Mouse (Mus musculus) bone marrow macrophage, adult 2 months (primary cell): ENCODE results near the gene Ing2. TPM values are rescaled to one million over a fixed set of nuclear protein-coding genes. Genes with fewer than 3 reads are reported as not detected.

Experiments
- H3K27ac ChIP-seq: 2 replicates; pipeline ENCODE4 v1.5.1; 2012; ENCODE audit warnings: low read depth, low read length; ENCODE audit not compliant: insufficient read depth
- H3K4me1 ChIP-seq: 2 replicates; pipeline ENCODE4 v1.6.1; 2012; ENCODE audit warnings: low read length; ENCODE audit not compliant: control insufficient read depth, insufficient read depth
- H3K4me3 ChIP-seq: 2 replicates; pipeline ENCODE4 v1.5.1; 2012; ENCODE audit warnings: mild to moderate bottlenecking, low read length, moderate library complexity; ENCODE audit not compliant: insufficient read depth
- CTCF ChIP-seq: IDR thresholded peaks from 2 replicates; pipeline ENCODE4 v1.5.1; 2012; ENCODE audit warnings: low read depth, mild to moderate bottlenecking, low read length, moderate library complexity
- POLR2A ChIP-seq: IDR thresholded peaks from 2 replicates; pipeline ENCODE4 v1.6.1; 2012; ENCODE audit warnings: mild to moderate bottlenecking, low read depth, low read length, borderline replicate concordance
- polyA plus RNA-seq: library from polyadenylated mRNA; stranded (reverse); fragments of >200 nt; gene quantifications from 2 replicates; pipeline ENCODE4 v1.2.4, GENCODE M21; 2012; ENCODE audit not compliant: missing spikeins, insufficient read depth, insufficient read length

The Ing2 gene
- 45.5 and 47.4 TPM in 2 replicates for polyA plus RNA-seq

DNA sequence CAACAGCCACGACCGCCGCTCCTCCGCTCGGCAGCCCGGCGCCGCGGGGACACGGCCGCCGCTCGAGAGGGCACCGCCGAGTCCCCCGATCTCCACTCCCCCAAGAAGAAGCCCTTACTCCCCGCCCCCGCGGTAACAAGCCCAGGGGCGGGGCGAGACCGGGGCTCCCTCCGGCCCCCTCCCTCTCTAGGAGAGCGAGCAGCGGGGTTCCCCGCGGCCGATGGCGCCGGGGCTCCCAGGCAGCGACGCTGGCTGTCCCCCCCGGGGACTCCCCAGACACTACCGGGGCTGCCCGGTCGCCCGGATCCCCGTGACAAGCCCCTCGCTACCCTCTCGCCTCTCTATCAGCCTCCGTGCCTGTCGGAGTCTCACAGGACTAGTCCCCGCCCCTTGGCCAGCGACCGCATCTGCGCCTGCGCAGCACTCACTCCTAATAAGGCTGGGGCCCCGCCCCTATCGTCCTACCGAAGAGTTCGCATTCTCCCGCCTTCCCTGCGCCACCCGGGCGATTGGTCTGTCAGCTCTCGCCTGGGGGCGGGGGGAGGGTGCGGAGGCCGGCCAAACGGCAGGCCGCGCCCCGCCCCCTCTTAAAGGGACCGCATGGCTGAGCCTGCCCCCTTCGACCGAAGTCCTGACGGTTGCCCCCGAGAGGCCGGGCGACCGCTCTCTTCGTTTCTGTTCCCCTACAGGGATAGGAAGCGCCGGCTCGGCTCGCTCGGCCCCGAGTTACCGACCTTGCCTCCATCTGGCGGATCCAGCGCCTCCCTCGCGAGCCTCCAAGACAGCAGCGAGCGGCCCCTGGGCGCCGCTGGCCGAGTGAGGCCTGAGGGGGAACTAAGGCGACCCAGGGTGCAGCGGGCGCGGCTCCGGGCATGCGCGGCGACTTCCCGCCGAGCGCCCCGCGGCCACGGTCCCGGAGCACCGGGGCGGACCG is at the start of gene Ing2:
Ing2 (minus strand) TSS at position 780 of the 934 bp plus-strand sequence.
- TF ChIP-seq POLR2A (peak; percentile 31; the same call in 1 of the 2 replicates), CTCF (no peak)
- Histone ChIP-seq H3K4me3 (peak within 1 kb of the TSS; percentile 86), H3K27ac (peak within 1 kb of the TSS; percentile 95), H3K4me1 (peaks cover 15% of the 10 kb centered on the region)

DNA sequence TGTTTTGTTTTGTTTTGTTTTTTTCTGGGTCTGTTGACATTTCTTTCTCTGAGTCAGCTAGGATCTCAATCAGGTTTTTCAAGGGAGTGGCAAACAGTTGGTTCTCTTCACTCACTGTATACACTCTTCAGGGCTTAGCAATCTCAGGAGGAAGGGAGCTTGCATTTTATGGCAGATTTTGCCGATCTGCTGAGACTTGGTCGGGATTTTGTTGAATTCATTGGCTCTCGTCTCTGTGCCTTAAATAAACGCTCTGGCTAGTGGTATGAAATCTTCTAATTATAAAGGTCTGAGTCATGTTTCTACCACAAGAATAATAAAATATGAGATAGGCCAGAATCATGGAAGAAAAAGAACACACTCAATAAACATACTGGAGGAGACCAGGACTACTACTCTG is 46.3 kb upstream of the Ing2 start:
- no peak for TF ChIP-seq POLR2A
- TF ChIP-seq CTCF = no peak
- no peak overlapping the region for H3K27ac ChIP-seq
- H3K4me1 ChIP-seq = no peaks in the 10 kb centered on the region
- no peak overlapping the region for H3K4me3 ChIP-seq

DNA sequence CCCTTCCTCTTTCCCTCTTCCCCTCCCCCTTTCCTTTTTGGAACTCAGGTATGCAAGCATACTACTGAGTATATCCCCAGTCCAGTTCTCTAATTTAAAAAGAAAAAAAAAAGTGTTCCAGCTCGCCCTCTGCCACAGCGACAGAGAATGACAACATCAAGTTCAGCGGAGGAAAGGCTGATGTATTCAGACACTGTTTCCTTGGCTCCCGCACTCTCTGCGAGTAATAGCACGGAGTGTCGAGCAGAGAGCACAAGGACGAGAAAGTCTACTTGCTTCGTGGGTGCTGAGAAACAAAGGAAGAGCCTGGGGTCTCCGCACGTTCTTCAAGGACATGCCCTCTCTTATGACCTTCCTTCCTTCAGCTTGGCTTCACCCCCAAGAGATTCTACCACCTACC is 43.3 kb upstream of the Ing2 start:
- H3K4me1 ChIP-seq = peaks cover 4% of the 10 kb centered on the region; the same call in 1 of the 2 replicates
- TF ChIP-seq POLR2A (no peak), CTCF (no peak)
- H3K4me3 ChIP-seq = no peak overlapping the region
- no peak overlapping the region for H3K27ac ChIP-seq

DNA sequence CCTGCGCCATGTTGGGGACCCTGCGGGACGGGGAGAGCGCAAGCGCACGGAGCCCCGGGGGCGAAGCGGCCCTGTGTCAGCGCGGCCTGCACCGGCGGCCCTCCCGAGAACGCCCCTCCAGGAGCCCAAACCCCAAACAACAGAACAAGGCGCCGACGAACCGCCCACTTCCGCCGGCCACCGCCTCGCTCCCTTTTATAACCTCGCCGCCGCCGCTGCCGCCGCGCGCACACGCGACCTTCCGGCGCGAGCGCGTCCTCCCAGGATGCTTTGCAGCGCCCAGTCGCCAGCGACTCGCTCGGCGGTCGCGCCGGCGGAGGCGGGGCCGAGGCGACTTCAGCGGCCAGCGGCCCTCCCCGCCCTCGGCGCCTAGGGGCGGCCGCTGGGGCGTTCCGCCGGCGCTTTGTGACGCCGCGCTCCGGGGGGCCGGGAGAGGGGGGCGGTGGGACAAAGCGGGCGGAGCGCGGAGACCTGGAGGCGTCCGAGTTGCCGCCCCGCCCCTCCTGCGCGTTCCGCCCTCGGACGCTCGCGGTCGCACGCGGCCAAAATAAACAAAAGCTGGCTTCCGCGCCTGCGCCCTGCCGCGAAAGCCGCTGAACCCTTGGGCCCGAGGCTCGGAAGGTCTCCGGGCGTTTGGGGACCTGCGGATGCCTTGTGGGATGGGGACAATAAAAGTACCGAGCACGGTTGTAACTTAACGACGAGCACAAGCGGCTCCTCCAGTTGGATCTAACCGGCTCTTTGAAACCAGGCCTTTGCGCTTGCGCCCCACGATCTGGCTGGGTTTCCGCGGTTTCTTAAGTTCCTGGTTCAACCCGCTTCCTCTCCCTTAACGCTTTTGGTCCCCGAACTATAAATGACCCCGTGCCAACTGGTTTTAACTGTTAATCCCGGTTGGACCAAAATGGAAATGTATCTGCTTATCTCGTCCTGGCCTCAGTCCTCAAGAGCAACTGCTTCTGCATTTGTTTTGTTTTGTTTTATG is 38.7 kb upstream of the Ing2 start, which contains the start of gene Cdkn2aip:
Cdkn2aip (minus strand) TSS at position 172 of the 985 bp plus-strand sequence.
- Histone ChIP-seq H3K4me3 (peak within 1 kb of the TSS; percentile 81), H3K4me1 (peaks cover 4% of the 10 kb centered on the region; the same call in 1 of the 2 replicates), H3K27ac (peak within 1 kb of the TSS; percentile 98)
- TF ChIP-seq POLR2A (0 out of 2 replicates have a peak, but pooled peaks have one; percentile 45), CTCF (no peak)

DNA sequence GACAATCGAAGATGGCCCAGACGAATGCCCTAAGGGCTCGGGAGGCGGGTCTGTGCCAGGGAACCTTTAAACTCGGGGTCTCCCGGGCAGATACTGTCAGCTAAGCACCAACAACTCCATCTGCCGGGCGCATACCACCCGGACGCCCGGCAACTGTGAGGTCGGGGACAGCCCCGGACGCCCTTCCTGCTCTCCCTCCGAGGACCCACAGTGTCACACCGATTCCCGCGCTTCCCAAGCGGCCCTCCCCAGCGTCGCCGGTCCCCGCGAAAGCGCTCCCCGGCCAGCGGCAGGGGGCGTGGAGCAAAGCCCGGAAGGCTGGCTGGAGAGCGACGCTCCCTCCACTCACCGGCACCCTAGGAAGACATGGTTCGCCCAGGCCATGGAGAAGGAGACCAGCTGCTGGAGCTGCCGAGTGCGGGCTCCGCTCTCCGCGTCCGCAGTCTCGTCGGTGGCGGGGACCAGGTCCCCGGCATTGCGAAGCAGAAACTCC is 37.9 kb upstream of the Ing2 start:
- no peak for TF ChIP-seq POLR2A
- TF ChIP-seq CTCF = no peak

DNA sequence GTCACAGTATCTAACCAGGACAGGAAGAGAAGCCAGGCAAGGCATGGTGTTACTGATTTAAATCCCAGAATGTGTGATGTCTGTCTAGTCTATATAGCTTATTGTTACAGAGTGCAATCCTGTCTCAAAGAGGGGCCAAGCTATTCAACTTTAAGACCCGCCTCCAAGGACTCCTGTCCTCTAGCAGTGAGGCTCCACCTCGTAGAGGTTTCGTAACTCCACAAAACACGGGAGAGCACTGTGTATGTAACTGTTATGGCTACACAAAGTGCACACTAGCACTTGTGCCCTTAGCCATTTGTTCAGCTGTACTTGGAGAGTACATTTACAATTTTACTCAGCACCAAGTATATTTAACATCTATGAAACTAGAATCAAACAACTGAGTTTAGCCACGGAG is 32.8 kb upstream of the Ing2 start:
- Histone ChIP-seq H3K4me3 (no peak overlapping the region), H3K4me1 (no peaks in the 10 kb centered on the region), H3K27ac (no peak overlapping the region)
- TF ChIP-seq CTCF (no peak), POLR2A (no peak)

More for the DNA sequence above, 37.9 kb upstream of the Ing2 start:
- H3K4me3 ChIP-seq = peak overlapping the region; percentile 81
- H3K4me1 ChIP-seq = peaks cover 4% of the 10 kb centered on the region; the same call in 1 of the 2 replicates
- peak overlapping the region; percentile 82 for H3K27ac ChIP-seq

- Histone ChIP-seq H3K27ac (no peak overlapping the region), H3K4me1 (0 out of 2 replicates have a peak, but pooled peaks cover 3% of the 10 kb centered on the region)
Measured at GRCm38 (mm10) chr8:47706746-47707145, 31.4 kb upstream of the Ing2 start.

GRCm38 (mm10) chr8:47702333-47702732 is 27.0 kb upstream of the Ing2 start:
- Histone ChIP-seq H3K4me3 (no peak overlapping the region), H3K4me1 (0 out of 2 replicates have a peak, but pooled peaks cover 3% of the 10 kb centered on the region)
- TF ChIP-seq CTCF (no peak), POLR2A (no peak)

More at GRCm38 (mm10) chr8:47706746-47707145, 31.4 kb upstream of the Ing2 start:
- no peak overlapping the region for H3K4me3 ChIP-seq
- TF ChIP-seq CTCF (no peak), POLR2A (no peak)

GRCm38 (mm10) chr8:47697696-47698095 is 22.3 kb upstream of the Ing2 start:
- Histone ChIP-seq H3K4me1 (0 out of 2 replicates have a peak, but pooled peaks cover 3% of the 10 kb centered on the region), H3K27ac (no peak overlapping the region), H3K4me3 (no peak overlapping the region)
- TF ChIP-seq POLR2A (no peak), CTCF (no peak)

More at GRCm38 (mm10) chr8:47702333-47702732, 27.0 kb upstream of the Ing2 start:
- no peak overlapping the region for H3K27ac ChIP-seq
